Mouse (Mus musculus): Measurements from ENCODE around the gene Ticam1. TPM values are rescaled to one million over a fixed set of nuclear protein-coding genes. Genes with fewer than 3 reads are reported as not detected.

Ticam1 gene
- polyA plus RNA-seq, 1 experiment: 96.6 TPM

DNA sequence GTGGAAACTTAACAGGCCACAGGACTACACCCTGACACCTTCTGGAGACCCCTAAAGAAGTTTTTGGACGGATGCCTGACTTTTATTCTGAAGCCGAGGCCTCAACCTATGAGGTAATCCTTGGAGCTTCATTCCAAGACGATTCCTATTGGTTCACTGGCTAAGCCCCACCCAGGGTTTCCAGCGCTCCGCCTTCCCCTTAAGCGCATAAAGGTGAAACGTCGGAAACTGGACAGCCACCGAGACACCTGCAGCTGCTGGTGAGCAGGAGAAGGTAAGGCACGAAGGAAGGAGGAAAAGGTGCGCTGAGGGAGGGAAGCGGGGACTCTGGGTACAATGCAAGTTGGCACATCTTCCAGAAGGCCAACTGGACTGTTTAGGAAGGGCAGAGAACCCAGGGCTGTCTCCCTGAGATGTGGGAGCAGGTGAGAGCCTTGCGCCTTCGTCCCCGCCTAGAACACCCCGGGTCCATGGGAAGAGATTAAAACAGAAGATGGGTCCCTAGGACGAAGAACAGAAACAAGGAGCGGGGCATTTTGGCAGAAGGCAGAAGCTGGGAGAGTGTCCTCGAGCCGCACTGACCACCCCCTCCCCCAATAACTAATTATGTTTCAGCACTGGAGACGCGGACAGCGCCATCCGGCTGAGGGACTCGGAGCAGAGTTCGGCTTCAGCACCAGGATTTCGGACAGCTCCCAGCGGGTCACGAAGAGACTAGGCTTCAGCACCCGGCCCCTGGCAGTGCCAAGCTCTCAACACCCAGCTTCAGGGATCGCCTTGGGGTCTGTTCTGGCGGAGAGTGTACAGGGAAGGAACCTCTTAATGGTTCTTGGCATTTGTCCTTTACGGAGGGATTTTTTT lies 34.8 kb downstream of the Ticam1 start:
- TF ChIP-seq CTCF (IDR thresholded peaks at IDR 0.05; ENCODE audit: extremely low read depth, insufficient read length, insufficient replicate concordance, low read depth, low read length) (no peak), POLR2A (IDR thresholded peaks at IDR 0.05; ENCODE audit: low read depth, low read length) (peak; percentile 26; the same call in 1 of the 2 replicates)
- H3K27me3 ChIP-seq (ENCODE audit: control insufficient read depth, insufficient read depth, low read length): no peaks in the 10 kb centered on the region
- no peak overlapping the region for H3K27ac ChIP-seq (ENCODE audit: insufficient read depth, low read depth, low read length)
- no peaks in the 10 kb centered on the region for H3K4me1 ChIP-seq (ENCODE audit: control insufficient read depth, insufficient read depth, insufficient read length, low read length)
- no peak overlapping the region for H3K4me3 ChIP-seq (ENCODE audit: low read depth, low read length)
- H3K36me3 ChIP-seq (ENCODE audit: control insufficient read depth, insufficient read depth, low read length): no peaks in the 10 kb centered on the region
- 3% methylated on average over 33 of the region's 33 CpGs for WGBS

DNA sequence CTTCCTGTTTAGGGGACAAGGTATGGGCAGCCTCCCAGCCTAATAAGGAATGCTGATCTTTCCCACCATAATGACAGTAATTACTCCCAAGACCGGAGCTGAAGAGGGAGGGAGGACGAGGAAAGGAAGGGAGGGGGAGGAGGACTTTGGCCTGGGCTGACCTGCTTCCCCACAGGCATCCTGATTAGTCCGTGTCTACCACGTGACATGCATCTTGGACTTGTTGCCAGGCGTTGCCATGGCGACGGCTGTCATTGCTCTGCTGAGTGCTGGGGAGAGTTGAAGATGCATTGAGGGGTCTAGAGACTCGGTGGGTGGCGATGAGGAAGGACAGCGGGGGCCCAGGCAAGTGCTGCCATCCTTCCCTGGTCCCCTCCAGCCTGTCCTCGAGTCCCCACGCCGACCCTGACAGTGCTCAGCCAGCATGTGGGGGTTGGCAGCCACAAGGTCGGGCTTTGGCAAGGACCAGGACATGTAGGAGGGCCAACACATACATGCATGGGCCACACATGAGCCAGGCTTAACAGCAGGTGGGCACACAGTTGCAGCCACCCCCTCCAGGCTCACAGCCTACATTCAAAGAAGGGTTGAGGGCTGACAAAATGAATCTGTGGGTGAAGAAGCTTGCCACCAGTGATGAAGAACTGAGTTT lies 42.6 kb downstream of the Ticam1 start:
- no peak for TF ChIP-seq CTCF (IDR thresholded peaks at IDR 0.05; ENCODE audit: extremely low read depth, insufficient read length, insufficient replicate concordance, low read depth, low read length)
- no peak for TF ChIP-seq POLR2A (IDR thresholded peaks at IDR 0.05; ENCODE audit: low read depth, low read length)
- no peaks in the 10 kb centered on the region for H3K27me3 ChIP-seq (ENCODE audit: control insufficient read depth, insufficient read depth, low read length)
- no peak overlapping the region for H3K4me3 ChIP-seq (ENCODE audit: low read depth, low read length)
- H3K27ac ChIP-seq (ENCODE audit: insufficient read depth, low read depth, low read length): no peak overlapping the region
- no peaks in the 10 kb centered on the region for H3K36me3 ChIP-seq (ENCODE audit: control insufficient read depth, insufficient read depth, low read length)
- H3K4me1 ChIP-seq (ENCODE audit: control insufficient read depth, insufficient read depth, insufficient read length, low read length): peaks cover 3% of the 10 kb centered on the region
- WGBS: 5% methylated on average over 14 of the region's 14 CpGs

DNA sequence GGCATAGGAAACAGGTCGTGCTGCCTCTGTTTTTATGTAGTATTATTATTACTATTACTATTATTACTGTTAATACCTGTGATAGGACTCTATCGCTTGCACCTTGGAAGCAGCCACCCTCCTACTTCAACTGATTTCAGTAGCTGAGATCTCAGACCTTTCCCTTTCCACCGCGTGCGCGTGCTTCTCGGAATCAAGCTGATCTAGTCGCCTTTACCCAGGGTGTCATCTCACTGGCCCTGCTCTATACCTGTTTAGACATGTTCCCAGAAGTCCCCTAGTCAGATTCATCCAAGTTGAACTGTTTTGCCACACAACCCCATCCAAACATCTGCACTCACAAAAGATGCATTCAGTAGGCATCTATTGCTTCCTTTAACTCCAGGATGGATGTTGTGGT lies 43.2 kb downstream of the Ticam1 start:
- WGBS: 40% methylated on average over 8 of the region's 8 CpGs
- Histone ChIP-seq H3K4me1 (ENCODE audit: control insufficient read depth, insufficient read depth, insufficient read length, low read length) (peaks cover 3% of the 10 kb centered on the region), H3K27me3 (ENCODE audit: control insufficient read depth, insufficient read depth, low read length) (no peaks in the 10 kb centered on the region), H3K4me3 (ENCODE audit: low read depth, low read length) (no peak overlapping the region), H3K27ac (ENCODE audit: insufficient read depth, low read depth, low read length) (no peak overlapping the region), H3K36me3 (ENCODE audit: control insufficient read depth, insufficient read depth, low read length) (no peaks in the 10 kb centered on the region)
- no peak for TF ChIP-seq CTCF (IDR thresholded peaks at IDR 0.05; ENCODE audit: extremely low read depth, insufficient read length, insufficient replicate concordance, low read depth, low read length)
- no peak for TF ChIP-seq POLR2A (IDR thresholded peaks at IDR 0.05; ENCODE audit: low read depth, low read length)

DNA sequence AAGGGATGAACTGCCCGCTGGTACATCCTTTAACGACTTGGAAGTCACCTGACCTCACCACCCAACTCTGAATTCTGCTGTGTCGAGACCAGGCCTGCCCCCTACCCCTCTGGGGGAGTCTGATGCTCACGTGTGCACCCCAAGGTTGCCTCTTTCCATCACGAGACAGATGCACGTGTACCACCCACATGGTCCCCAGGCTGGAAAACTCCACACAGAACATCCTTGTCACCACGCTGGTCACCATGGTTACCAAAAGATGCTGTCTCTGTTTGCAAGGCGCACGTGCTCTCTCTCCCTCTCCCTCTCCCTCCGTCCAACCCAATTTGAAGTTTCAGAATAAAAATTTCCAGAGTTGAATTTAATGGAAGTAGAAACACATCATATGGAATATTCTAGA lies 46.6 kb downstream of the Ticam1 start:
- H3K4me1 ChIP-seq (ENCODE audit: control insufficient read depth, insufficient read depth, insufficient read length, low read length): peaks cover 3% of the 10 kb centered on the region
- no peak overlapping the region for H3K27ac ChIP-seq (ENCODE audit: insufficient read depth, low read depth, low read length)
- H3K36me3 ChIP-seq (ENCODE audit: control insufficient read depth, insufficient read depth, low read length): no peaks in the 10 kb centered on the region
- 61% methylated on average over 10 of the region's 10 CpGs for WGBS
- no peak for TF ChIP-seq CTCF (IDR thresholded peaks at IDR 0.05; ENCODE audit: extremely low read depth, insufficient read length, insufficient replicate concordance, low read depth, low read length)
- TF ChIP-seq POLR2A (IDR thresholded peaks at IDR 0.05; ENCODE audit: low read depth, low read length): no peak
- no peak overlapping the region for H3K4me3 ChIP-seq (ENCODE audit: low read depth, low read length)
- H3K27me3 ChIP-seq (ENCODE audit: control insufficient read depth, insufficient read depth, low read length): no peaks in the 10 kb centered on the region

DNA sequence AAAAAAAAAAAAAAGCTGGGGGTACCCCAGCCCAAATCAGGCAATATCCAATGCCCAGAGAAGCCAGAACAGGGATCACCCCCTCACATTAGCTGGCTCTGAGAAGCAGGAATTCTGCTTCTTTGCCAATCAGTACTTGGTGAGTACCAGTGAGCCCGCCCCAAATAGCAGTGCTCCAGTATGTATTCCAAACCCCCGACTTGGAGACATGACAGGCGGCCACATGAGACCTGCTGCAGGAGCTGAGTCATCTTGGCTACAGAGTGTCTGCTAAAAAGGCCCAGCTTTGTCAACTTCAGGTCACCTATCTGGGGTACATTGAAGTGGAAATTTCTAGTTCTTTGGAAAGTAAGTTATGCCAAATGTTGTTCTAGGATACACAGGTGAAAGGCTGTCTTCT lies 50.0 kb downstream of the Ticam1 start:
- 76% methylated on average over 3 of the region's 3 CpGs for WGBS
- H3K4me1 ChIP-seq (ENCODE audit: control insufficient read depth, insufficient read depth, insufficient read length, low read length): no peaks in the 10 kb centered on the region
- no peak overlapping the region for H3K27ac ChIP-seq (ENCODE audit: insufficient read depth, low read depth, low read length)
- no peak for TF ChIP-seq POLR2A (IDR thresholded peaks at IDR 0.05; ENCODE audit: low read depth, low read length)
- no peak for TF ChIP-seq CTCF (IDR thresholded peaks at IDR 0.05; ENCODE audit: extremely low read depth, insufficient read length, insufficient replicate concordance, low read depth, low read length)
- no peak overlapping the region for H3K4me3 ChIP-seq (ENCODE audit: low read depth, low read length)
- no peaks in the 10 kb centered on the region for H3K36me3 ChIP-seq (ENCODE audit: control insufficient read depth, insufficient read depth, low read length)
- no peaks in the 10 kb centered on the region for H3K27me3 ChIP-seq (ENCODE audit: control insufficient read depth, insufficient read depth, low read length)

DNA sequence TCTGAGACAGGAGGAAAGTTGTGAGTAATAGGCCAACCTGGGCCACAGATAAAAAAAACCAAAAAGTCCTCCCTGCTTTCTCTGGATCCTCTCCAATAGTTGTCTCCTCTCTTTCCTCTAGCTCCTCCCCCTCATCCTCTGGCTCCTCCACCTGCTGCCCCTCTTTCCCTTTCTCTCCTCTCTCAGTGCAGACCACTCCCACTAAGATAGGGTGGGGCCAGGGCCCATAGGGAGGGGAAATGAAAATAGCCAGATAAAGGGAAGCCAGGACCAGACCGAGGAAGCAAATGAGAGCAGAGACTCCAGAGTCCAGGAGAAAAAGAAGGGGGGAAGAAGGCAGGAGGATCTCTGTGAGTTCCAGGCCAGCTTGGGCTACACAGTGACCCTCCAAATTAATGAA lies 51.7 kb downstream of the Ticam1 start:
- Histone ChIP-seq H3K27me3 (ENCODE audit: control insufficient read depth, insufficient read depth, low read length) (no peaks in the 10 kb centered on the region), H3K27ac (ENCODE audit: insufficient read depth, low read depth, low read length) (no peak overlapping the region), H3K36me3 (ENCODE audit: control insufficient read depth, insufficient read depth, low read length) (no peaks in the 10 kb centered on the region), H3K4me3 (ENCODE audit: low read depth, low read length) (no peak overlapping the region), H3K4me1 (ENCODE audit: control insufficient read depth, insufficient read depth, insufficient read length, low read length) (no peaks in the 10 kb centered on the region; the same call in 1 of the 2 replicates)
- TF ChIP-seq POLR2A (IDR thresholded peaks at IDR 0.05; ENCODE audit: low read depth, low read length): no peak
- no peak for TF ChIP-seq CTCF (IDR thresholded peaks at IDR 0.05; ENCODE audit: extremely low read depth, insufficient read length, insufficient replicate concordance, low read depth, low read length)
- WGBS: 0% methylated on average over 1 of the region's 1 CpGs

DNA sequence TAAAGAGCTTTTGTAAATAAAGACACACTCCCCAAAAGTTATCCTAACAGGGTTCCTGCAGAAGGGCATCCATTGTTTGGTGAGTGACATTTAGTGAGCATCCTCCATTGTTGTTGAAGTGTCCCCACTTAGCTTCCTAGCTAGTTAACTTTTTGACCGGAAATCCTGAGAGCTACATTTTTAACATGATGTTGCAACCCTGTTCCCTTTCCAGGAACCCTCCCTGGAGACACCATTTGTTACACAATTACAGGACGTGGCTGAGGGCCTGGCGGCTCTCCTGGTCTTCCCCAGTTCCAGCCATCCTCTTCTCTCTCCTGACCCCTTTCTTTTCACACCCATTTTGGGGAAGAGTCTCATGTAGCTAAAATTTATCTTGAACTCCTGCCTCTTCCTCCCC lies 56.8 kb downstream of the Ticam1 start:
- H3K27ac ChIP-seq (ENCODE audit: insufficient read depth, low read depth, low read length): no peak overlapping the region
- no peak for TF ChIP-seq CTCF (IDR thresholded peaks at IDR 0.05; ENCODE audit: extremely low read depth, insufficient read length, insufficient replicate concordance, low read depth, low read length)
- no peak for TF ChIP-seq POLR2A (IDR thresholded peaks at IDR 0.05; ENCODE audit: low read depth, low read length)
- no peaks in the 10 kb centered on the region for H3K27me3 ChIP-seq (ENCODE audit: control insufficient read depth, insufficient read depth, low read length)

More for the DNA sequence above, 56.8 kb downstream of the Ticam1 start:
- H3K36me3 ChIP-seq (ENCODE audit: control insufficient read depth, insufficient read depth, low read length): no peaks in the 10 kb centered on the region
- H3K4me1 ChIP-seq (ENCODE audit: control insufficient read depth, insufficient read depth, insufficient read length, low read length): peaks cover 17% of the 10 kb centered on the region
- WGBS: 34% methylated on average over 3 of the region's 3 CpGs
- H3K4me3 ChIP-seq (ENCODE audit: low read depth, low read length): no peak overlapping the region

Other genes starting within 250 kb of the Ticam1 start
- 41.8 and 78.2 TPM in 2 replicates for gene Sh3gl1, start 240.2 kb downstream of the Ticam1 start, polyA plus RNA-seq (2012; rRNA removed)
- gene Chaf1a, start 236.3 kb downstream of the Ticam1 start, polyA plus RNA-seq (2012; rRNA removed): 1.9 and 4.1 TPM in 2 replicates
- 27.4 and 57.1 TPM in 2 replicates for gene Ubxn6, start 201.8 kb downstream of the Ticam1 start, polyA plus RNA-seq (2012; rRNA removed)
- 23.1 and 24.2 TPM in 2 replicates for gene Hdgfl2, start 197.2 kb downstream of the Ticam1 start, polyA plus RNA-seq (2012; rRNA removed)
- 6.2 and 8.9 TPM in 2 replicates for gene Plin4, start 167.0 kb downstream of the Ticam1 start, polyA plus RNA-seq (2012; rRNA removed)
- 0.04 and 0.05 TPM in 2 replicates for gene Plin5, start 159.2 kb downstream of the Ticam1 start, polyA plus RNA-seq (2012; rRNA removed)
- 10.6 and 28.7 TPM in 2 replicates for gene Lrg1, start 154.8 kb downstream of the Ticam1 start, polyA plus RNA-seq (2012; rRNA removed)
- 6.4 and 12.2 TPM in 2 replicates for gene Sema6b, start 136.4 kb downstream of the Ticam1 start, polyA plus RNA-seq (2012; rRNA removed)
- 4.2 and 10.3 TPM in 2 replicates for gene Tnfaip8l1, start 114.3 kb downstream of the Ticam1 start, polyA plus RNA-seq (2012; rRNA removed)
- 82.7 and 86.4 TPM in 2 replicates for gene Mydgf, start 92.9 kb downstream of the Ticam1 start, polyA plus RNA-seq (2012; rRNA removed)
- 27.4 and 39.4 TPM in 2 replicates for gene Dpp9, start 57.9 kb downstream of the Ticam1 start, polyA plus RNA-seq (2012; rRNA removed)
- gene Fem1a, start 20.0 kb downstream of the Ticam1 start, polyA plus RNA-seq (2012; rRNA removed): 21.3 and 22.9 TPM in 2 replicates
- gene Plin3, start 16.1 kb upstream of the Ticam1 start, polyA plus RNA-seq (2012; rRNA removed): 137 and 299 TPM in 2 replicates
- not detected in 2 replicates for gene Arrdc5, start 23.5 kb upstream of the Ticam1 start, polyA plus RNA-seq (2012; rRNA removed)
- 7.6 and 16.3 TPM in 2 replicates for gene Uhrf1, start 26.5 kb upstream of the Ticam1 start, polyA plus RNA-seq (2012; rRNA removed)
- 20.5 and 38.3 TPM in 2 replicates for gene Kdm4b, start 49.3 kb upstream of the Ticam1 start, polyA plus RNA-seq (2012; rRNA removed)
- gene Ptprs, start 199.7 kb upstream of the Ticam1 start, polyA plus RNA-seq (2012; rRNA removed): 42.5 and 54.1 TPM in 2 replicates
- not detected in 2 replicates for gene Znrf4, start 235.6 kb upstream of the Ticam1 start, polyA plus RNA-seq (2012; rRNA removed)

Data from small intestine, adult 2 months (tissue).